Mouse (Mus musculus): ENCODE measurements around the gene Ctdnep1. TPM values are rescaled to one million over a fixed set of nuclear protein-coding genes. Genes with fewer than 3 reads are reported as not detected.

Gene Ctdnep1
- polyA plus RNA-seq, 1 experiment from 2014 or later, result 20.7 TPM

GRCm38 (mm10) chr11:70018131-70018990 lies 37.4 kb downstream of the Ctdnep1 start:
- no peak for ATAC-seq
- H3K27me3 ChIP-seq (replicated peaks; ENCODE audit: control insufficient read depth, insufficient read depth, low read length), result no peaks in the 10 kb centered on the region
- H3K4me3 ChIP-seq (ENCODE audit: low read length), result peak overlapping the region; percentile 61
- peak overlapping the region; percentile 70 for H3K4me2 ChIP-seq (ENCODE audit: low read depth, low read length)
- WGBS, result 2% methylated on average over 23 of the region's 25 CpGs
- peaks cover 36% of the 10 kb centered on the region for H3K4me1 ChIP-seq (ENCODE audit: control insufficient read depth, insufficient read depth, low read length)
- H3K9ac ChIP-seq (ENCODE audit: low read depth, low read length), result peak overlapping the region; percentile 74
- no peaks in the 10 kb centered on the region for H3K9me3 ChIP-seq (ENCODE audit: control insufficient read depth, low read length)
- peak overlapping the region; percentile 78 for H3K27ac ChIP-seq (ENCODE audit: low read length)
- H3K36me3 ChIP-seq (ENCODE audit: control insufficient read depth, insufficient read depth, low read length), result no peaks in the 10 kb centered on the region; the same call in 1 of the 2 replicates

- peak overlapping the region; percentile 45 for H3K27ac ChIP-seq (ENCODE audit: low read length)
- H3K27me3 ChIP-seq (replicated peaks; ENCODE audit: control insufficient read depth, insufficient read depth, low read length), result 0 out of 2 replicates have a peak, but pooled peaks cover 2% of the 10 kb centered on the region
- peak overlapping the region; percentile 74 for H3K9ac ChIP-seq (ENCODE audit: low read depth, low read length)
- no peaks in the 10 kb centered on the region for H3K36me3 ChIP-seq (ENCODE audit: control insufficient read depth, insufficient read depth, low read length)
- H3K4me2 ChIP-seq (ENCODE audit: low read depth, low read length), result peak overlapping the region; percentile 70
- H3K9me3 ChIP-seq (ENCODE audit: control insufficient read depth, low read length), result no peaks in the 10 kb centered on the region
- 7% methylated on average over 1 of the region's 2 CpGs for WGBS
- peak overlapping the region; percentile 61 for H3K4me3 ChIP-seq (ENCODE audit: low read length)
- ATAC-seq, result no peak
- peaks cover 35% of the 10 kb centered on the region for H3K4me1 ChIP-seq (ENCODE audit: control insufficient read depth, insufficient read depth, low read length)
Observed at GRCm38 (mm10) chr11:70019495-70020021, 38.6 kb downstream of the Ctdnep1 start.

- Histone ChIP-seq H3K4me3 (ENCODE audit: low read length) (peak overlapping the region; percentile 61), H3K4me1 (ENCODE audit: control insufficient read depth, insufficient read depth, low read length) (peaks cover 33% of the 10 kb centered on the region), H3K9ac (ENCODE audit: low read depth, low read length) (peak overlapping the region; percentile 3; the same call in 1 of the 2 replicates), H3K36me3 (ENCODE audit: control insufficient read depth, insufficient read depth, low read length) (no peaks in the 10 kb centered on the region), H3K27ac (ENCODE audit: low read length) (peak overlapping the region; percentile 45), H3K4me2 (ENCODE audit: low read depth, low read length) (peak overlapping the region; percentile 70), H3K27me3 (replicated peaks; ENCODE audit: control insufficient read depth, insufficient read depth, low read length) (0 out of 2 replicates have a peak, but pooled peaks cover 2% of the 10 kb centered on the region), H3K9me3 (ENCODE audit: control insufficient read depth, low read length) (no peaks in the 10 kb centered on the region)
- WGBS, result 24% methylated on average over 8 of the region's 8 CpGs
- no peak for ATAC-seq
Observed at GRCm38 (mm10) chr11:70020022-70020631, 39.2 kb downstream of the Ctdnep1 start.

GRCm38 (mm10) chr11:70020731-70021263 lies 39.8 kb downstream of the Ctdnep1 start:
- peak overlapping the region; percentile 56 for H3K4me3 ChIP-seq (ENCODE audit: low read length)
- peak; percentile 89 for ATAC-seq
- WGBS, result under 1% methylated on average over 8 of the region's 8 CpGs
- H3K4me2 ChIP-seq (ENCODE audit: low read depth, low read length), result peak overlapping the region; percentile 89
- no peaks in the 10 kb centered on the region for H3K36me3 ChIP-seq (ENCODE audit: control insufficient read depth, insufficient read depth, low read length)
- 0 out of 2 replicates have a peak, but pooled peaks cover 2% of the 10 kb centered on the region for H3K27me3 ChIP-seq (replicated peaks; ENCODE audit: control insufficient read depth, insufficient read depth, low read length)
- peaks cover 35% of the 10 kb centered on the region for H3K4me1 ChIP-seq (ENCODE audit: control insufficient read depth, insufficient read depth, low read length)
- H3K27ac ChIP-seq (ENCODE audit: low read length), result peak overlapping the region; percentile 69
- no peaks in the 10 kb centered on the region for H3K9me3 ChIP-seq (ENCODE audit: control insufficient read depth, low read length)
- peak overlapping the region; percentile 52; the same call in 1 of the 2 replicates for H3K9ac ChIP-seq (ENCODE audit: low read depth, low read length)

GRCm38 (mm10) chr11:70021264-70022132 lies 40.5 kb downstream of the Ctdnep1 start:
- Histone ChIP-seq H3K9ac (ENCODE audit: low read depth, low read length) (peak overlapping the region; percentile 52; the same call in 1 of the 2 replicates), H3K36me3 (ENCODE audit: control insufficient read depth, insufficient read depth, low read length) (no peaks in the 10 kb centered on the region), H3K4me3 (ENCODE audit: low read length) (peak overlapping the region; percentile 56), H3K4me1 (ENCODE audit: control insufficient read depth, insufficient read depth, low read length) (peaks cover 42% of the 10 kb centered on the region), H3K27me3 (replicated peaks; ENCODE audit: control insufficient read depth, insufficient read depth, low read length) (0 out of 2 replicates have a peak, but pooled peaks cover 2% of the 10 kb centered on the region), H3K4me2 (ENCODE audit: low read depth, low read length) (peak overlapping the region; percentile 89), H3K9me3 (ENCODE audit: control insufficient read depth, low read length) (no peaks in the 10 kb centered on the region), H3K27ac (ENCODE audit: low read length) (peak overlapping the region; percentile 69)
- WGBS, result under 1% methylated on average over 39 of the region's 40 CpGs
- peak; percentile 79 for ATAC-seq

- Histone ChIP-seq H3K36me3 (ENCODE audit: control insufficient read depth, insufficient read depth, low read length) (no peaks in the 10 kb centered on the region), H3K27me3 (replicated peaks; ENCODE audit: control insufficient read depth, insufficient read depth, low read length) (0 out of 2 replicates have a peak, but pooled peaks cover 2% of the 10 kb centered on the region), H3K4me3 (ENCODE audit: low read length) (peak overlapping the region; percentile 32), H3K9me3 (ENCODE audit: control insufficient read depth, low read length) (no peaks in the 10 kb centered on the region), H3K4me2 (ENCODE audit: low read depth, low read length) (peak overlapping the region; percentile 51), H3K9ac (ENCODE audit: low read depth, low read length) (peak overlapping the region; percentile 55), H3K27ac (ENCODE audit: low read length) (peak overlapping the region; percentile 18; the same call in 1 of the 2 replicates), H3K4me1 (ENCODE audit: control insufficient read depth, insufficient read depth, low read length) (peaks cover 48% of the 10 kb centered on the region)
- no peak for ATAC-seq
- 3% methylated on average over 26 of the region's 29 CpGs for WGBS
Observed at GRCm38 (mm10) chr11:70023481-70024150, 42.7 kb downstream of the Ctdnep1 start.

GRCm38 (mm10) chr11:70024151-70024514 lies 43.2 kb downstream of the Ctdnep1 start:
- peaks cover 50% of the 10 kb centered on the region for H3K4me1 ChIP-seq (ENCODE audit: control insufficient read depth, insufficient read depth, low read length)
- WGBS, result 16% methylated on average over 6 of the region's 6 CpGs
- 0 out of 2 replicates have a peak, but pooled peaks cover 2% of the 10 kb centered on the region for H3K27me3 ChIP-seq (replicated peaks; ENCODE audit: control insufficient read depth, insufficient read depth, low read length)
- peak overlapping the region; percentile 32 for H3K4me3 ChIP-seq (ENCODE audit: low read length)
- H3K27ac ChIP-seq (ENCODE audit: low read length), result peak overlapping the region; percentile 48; the same call in 1 of the 2 replicates
- peak overlapping the region; percentile 51 for H3K4me2 ChIP-seq (ENCODE audit: low read depth, low read length)
- H3K9me3 ChIP-seq (ENCODE audit: control insufficient read depth, low read length), result no peaks in the 10 kb centered on the region
- H3K9ac ChIP-seq (ENCODE audit: low read depth, low read length), result peak overlapping the region; percentile 55
- no peaks in the 10 kb centered on the region for H3K36me3 ChIP-seq (ENCODE audit: control insufficient read depth, insufficient read depth, low read length)
- no peak for ATAC-seq

GRCm38 (mm10) chr11:70026689-70027088 lies 45.7 kb downstream of the Ctdnep1 start:
- Histone ChIP-seq H3K36me3 (ENCODE audit: control insufficient read depth, insufficient read depth, low read length) (0 out of 2 replicates have a peak, but pooled peaks cover 6% of the 10 kb centered on the region), H3K9ac (ENCODE audit: low read depth, low read length) (peak overlapping the region; percentile 51)
- ATAC-seq, result peak; percentile 53

More at GRCm38 (mm10) chr11:70026689-70027088, 45.7 kb downstream of the Ctdnep1 start:
- H3K27ac ChIP-seq (ENCODE audit: low read length), result peak overlapping the region; percentile 65
- H3K4me3 ChIP-seq (ENCODE audit: low read length), result peak overlapping the region; percentile 43
- H3K27me3 ChIP-seq (replicated peaks; ENCODE audit: control insufficient read depth, insufficient read depth, low read length), result 0 out of 2 replicates have a peak, but pooled peaks cover 2% of the 10 kb centered on the region
- no peaks in the 10 kb centered on the region for H3K9me3 ChIP-seq (ENCODE audit: control insufficient read depth, low read length)
- peak overlapping the region; percentile 60 for H3K4me2 ChIP-seq (ENCODE audit: low read depth, low read length)
- H3K4me1 ChIP-seq (ENCODE audit: control insufficient read depth, insufficient read depth, low read length), result peaks cover 45% of the 10 kb centered on the region
- WGBS, result 7% methylated on average over 18 of the region's 19 CpGs

Measured in intestine, embryonic 16.5 days (tissue).